10 mouse cellular contexts compared by ENCODE assay signal in genomic region chr9:101710611-101711071, GRCm38 (mm10).
DNase-seq lines count a peak whose midpoint lies in the region; ATAC-seq and TF ChIP-seq lines count a peak whose summit lies in the region.
"Had no signal": no experiment of that assay in that cellular context is flagged by ENCODE, and none has a peak within 500 bp of the region (broad histone marks: within the 10 kb centered on the region; RNA-seq: fewer than 3 reads in every experiment).

No protein-coding gene starts in this region.

- H3K27me3 ChIP-seq in lung, postnatal 0 days (replicated peaks; ENCODE audit: insufficient read depth, low read length), result no peaks in the 10 kb centered on the region

- ATAC-seq in cerebellum, adult (ENCODE audit: insufficient number of reproducible peaks, low FRiP score, low TSS enrichment), result peak; percentile 80
- peak; percentile 85 for ATAC-seq in lung, postnatal 0 days

- no peak overlapping the region for H3K4me3 ChIP-seq in lung, postnatal 0 days (ENCODE audit: low read depth, low read length)
- H3K4me3 ChIP-seq: erythroblast, embryonic 14.5 days had no signal

- TF ChIP-seq CTCF in lung, postnatal 0 days (IDR thresholded peaks at IDR 0.05), result no peak

- WGBS in lung, postnatal 0 days, result 55% methylated on average over 8 of the region's 8 CpGs

- no peaks in the 10 kb centered on the region for H3K9me3 ChIP-seq in lung, postnatal 0 days (ENCODE audit: low read length)

- no peak for TF ChIP-seq EP300 in lung, postnatal 0 days (IDR thresholded peaks at IDR 0.05)

- no peak overlapping the region for H3K27ac ChIP-seq in lung, postnatal 0 days (ENCODE audit: low read length)
- H3K27ac ChIP-seq: macrophage had no signal

- H3K4me1 ChIP-seq in lung, postnatal 0 days (ENCODE audit: insufficient read depth, low read depth, low read length), result no peaks in the 10 kb centered on the region

- peak; percentile 3 for DNase-seq in kidney, postnatal 14 days
- DNase-seq in kidney, postnatal 4 days, result no peak
- peak; percentile 83 for DNase-seq in cerebellum, adult 9-10 months
- DNase-seq in lung, postnatal 0 days (ENCODE audit: low spot score), result peak; percentile 55
- no peak for DNase-seq in thymus, postnatal 36 days
- DNase-seq in adrenal gland, postnatal 25 days, result no peak
- DNase-seq: heart, postnatal 4 days had no signal

- H3K4me2 ChIP-seq in lung, postnatal 0 days (replicated peaks; ENCODE audit: low read depth, low read length), result no peak overlapping the region

- H3K9ac ChIP-seq in lung, postnatal 0 days (replicated peaks; ENCODE audit: low read depth), result no peak overlapping the region

- H3K36me3 ChIP-seq in lung, postnatal 0 days (ENCODE audit: insufficient read depth, low read length), result no peaks in the 10 kb centered on the region

Comparison
In these comparisons a context has a peak if more than half of its experiments do, and no peak if none do; other contexts are left out.
1. DNase-seq: peak in kidney, postnatal 14 days (single experiment), cerebellum, adult 9-10 months (single experiment) and lung, postnatal 0 days (single experiment); none in kidney, postnatal 4 days (0 of 2), thymus, postnatal 36 days (0 of 2) and adrenal gland, postnatal 25 days (single experiment).